Mouse (Mus musculus) liver, embryonic 14.5 days (tissue): ENCODE measurements at regions not wholly inside any gene's neighbourhood (a gene's known extent, or its start where the extent isn't known, plus 50 kb on each side); places are given as distances from the start of the nearest gene placed in this dataset.

ENCODE experiments used
- ATAC-seq: fragments of 200-750 bp; cut with Nextera tagmentation; 2 replicates; pipeline ENCODE4 v1.8.0; 2017; ENCODE audit warnings: moderate number of reproducible peaks, mild to moderate bottlenecking, moderate library complexity; ENCODE audit not compliant: insufficient read depth
- DNase-seq, 3 experiments: peaks; one replicate each; pipeline ENCODE4 v3.0.0-alpha.2; 2012 to 2013; ENCODE audit warnings: low read depth in 3 of 3, low spot score in 3 of 3
- H3K27ac ChIP-seq: fragments of 300-500 bp; sonication (generic); 2 replicates; pipeline ENCODE4 v1.5.1; 2014; ENCODE audit warnings: moderate library complexity, mild to moderate bottlenecking, control low read depth, inconsistent platforms
- H3K27me3 ChIP-seq: fragments of 300-500 bp; sonication (generic); 2 replicates; pipeline ENCODE4 v1.6.1; 2014; ENCODE audit warnings: mild to moderate bottlenecking, low read length, moderate library complexity; ENCODE audit not compliant: control insufficient read depth, insufficient read depth
- H3K36me3 ChIP-seq: fragments of 300-500 bp; sonication (generic); replicated peaks from 2 replicates; pipeline ENCODE4 v1.6.1; 2014; ENCODE audit warnings: low read depth; ENCODE audit not compliant: control insufficient read depth, insufficient read depth
- H3K4me1 ChIP-seq, 2 experiments: fragments of 200-500 bp in 1 of 2; fragments of 300-500 bp in 1 of 2; sonication (generic) in 1 of 2; replicated peaks; 2 replicates each; pipeline ENCODE4 v1.6.1; 2012 to 2014; ENCODE audit warnings: antibody characterized with exemption in 1 of 2, inconsistent platforms in 1 of 2, low read length in 1 of 2; ENCODE audit not compliant: control insufficient read depth in 2 of 2, insufficient read depth in 2 of 2
- H3K4me2 ChIP-seq: fragments of 300-500 bp; sonication (generic); 2 replicates; pipeline ENCODE4 v1.6.1; 2014; ENCODE audit warnings: low read depth, mild to moderate bottlenecking, control low read depth, moderate library complexity
- H3K4me3 ChIP-seq, 2 experiments: fragments of 200-500 bp in 1 of 2; fragments of 300-500 bp in 1 of 2; sonication (generic) in 1 of 2; 2 replicates each; pipeline ENCODE4 v1.5.1; 2012 to 2014; ENCODE audit warnings: low read depth in 2 of 2, low read length in 2 of 2, mild to moderate bottlenecking in 2 of 2, control low read depth in 1 of 2, inconsistent platforms in 1 of 2, moderate library complexity in 1 of 2; ENCODE audit not compliant: insufficient read depth in 1 of 2
- H3K9ac ChIP-seq: fragments of 300-500 bp; sonication (generic); replicated peaks from 2 replicates; pipeline ENCODE4 v1.6.1; 2014; ENCODE audit warnings: mild to moderate bottlenecking, control low read depth, moderate library complexity
- H3K9me3 ChIP-seq: fragments of 300-500 bp; sonication (generic); 2 replicates; pipeline ENCODE4 v1.6.1; 2016; ENCODE audit warnings: low read length, mixed read lengths; ENCODE audit not compliant: control insufficient read depth
- CTCF ChIP-seq: IDR thresholded peaks from 2 replicates; pipeline ENCODE4 v1.5.1; 2016; ENCODE audit warnings: antibody characterized with exemption, low read depth, control low read depth
- EP300 ChIP-seq: IDR thresholded peaks from 2 replicates; pipeline ENCODE4 v1.6.1; 2016; ENCODE audit warnings: antibody characterized with exemption, low read depth
- WGBS: fragments of 180-500 bp; shearing (Covaris S2); extraction: QIAGEN DNeasy Blood & Tissue Kit; methylation state at CpG from one replicate; pipeline ENCODE4 v1.1.7; 2014; ENCODE audit not compliant: insufficient replicate concordance; 5-methylcytosine and 5-hydroxymethylcytosine counted together

GRCm38 (mm10) chr6:143307327-143307726 lies 140.3 kb downstream of the Etnk1 start:
- no peak overlapping the region for H3K9ac ChIP-seq
- H3K27me3 ChIP-seq: no peaks in the 10 kb centered on the region
- DNase-seq: no peak
- no peaks in the 10 kb centered on the region for H3K36me3 ChIP-seq
- ATAC-seq: peak; percentile 39; the same call in 1 of the 2 replicates
- H3K4me1 ChIP-seq: no peaks in the 10 kb centered on the region
- no peak overlapping the region for H3K4me3 ChIP-seq
- no peak overlapping the region for H3K27ac ChIP-seq
- 50% methylated on average over 6 of the region's 6 CpGs for WGBS
- no peaks in the 10 kb centered on the region for H3K9me3 ChIP-seq
- no peak overlapping the region for H3K4me2 ChIP-seq
- TF ChIP-seq CTCF: no peak
- no peak for TF ChIP-seq EP300

GRCm38 (mm10) chr6:143315859-143316258 lies 148.8 kb downstream of the Etnk1 start:
- no peak overlapping the region for H3K9ac ChIP-seq
- 51% methylated on average over 9 of the region's 9 CpGs for WGBS
- H3K27me3 ChIP-seq: no peaks in the 10 kb centered on the region
- TF ChIP-seq EP300 (no peak), CTCF (no peak)
- ATAC-seq (no peak), DNase-seq (no peak)
- H3K27ac ChIP-seq: no peak overlapping the region
- H3K4me2 ChIP-seq: no peak overlapping the region
- no peaks in the 10 kb centered on the region for H3K4me1 ChIP-seq
- no peaks in the 10 kb centered on the region for H3K9me3 ChIP-seq
- H3K36me3 ChIP-seq: no peaks in the 10 kb centered on the region
- no peak overlapping the region for H3K4me3 ChIP-seq

GRCm38 (mm10) chr6:143320426-143320825 lies 153.4 kb downstream of the Etnk1 start:
- ATAC-seq (no peak), DNase-seq (no peak)
- Histone ChIP-seq H3K4me3 (no peak overlapping the region), H3K9me3 (no peaks in the 10 kb centered on the region), H3K27me3 (no peaks in the 10 kb centered on the region), H3K4me1 (no peaks in the 10 kb centered on the region), H3K9ac (no peak overlapping the region), H3K4me2 (no peak overlapping the region), H3K36me3 (no peaks in the 10 kb centered on the region), H3K27ac (no peak overlapping the region)
- 46% methylated on average over 7 of the region's 7 CpGs for whole genome bisulfite sequencing
- TF ChIP-seq EP300: no peak
- no peak for TF ChIP-seq CTCF

GRCm38 (mm10) chr6:143324636-143325035 lies 157.6 kb downstream of the Etnk1 start:
- no peak overlapping the region for H3K4me2 ChIP-seq
- H3K4me3 ChIP-seq: no peak overlapping the region
- H3K9ac ChIP-seq: no peak overlapping the region
- H3K27me3 ChIP-seq: no peaks in the 10 kb centered on the region
- no peaks in the 10 kb centered on the region for H3K9me3 ChIP-seq
- H3K4me1 ChIP-seq: no peaks in the 10 kb centered on the region
- WGBS: 37% methylated on average over 8 of the region's 8 CpGs
- ATAC-seq (no peak), DNase-seq (no peak)
- H3K27ac ChIP-seq: no peak overlapping the region
- TF ChIP-seq CTCF: no peak
- TF ChIP-seq EP300: no peak
- H3K36me3 ChIP-seq: no peaks in the 10 kb centered on the region

- Histone ChIP-seq H3K27ac (no peak overlapping the region), H3K36me3 (no peaks in the 10 kb centered on the region), H3K27me3 (no peaks in the 10 kb centered on the region), H3K4me1 (no peaks in the 10 kb centered on the region), H3K9me3 (no peaks in the 10 kb centered on the region), H3K4me3 (no peak overlapping the region; a peak in 1 of 4 replicates), H3K9ac (no peak overlapping the region), H3K4me2 (0 out of 2 replicates have a peak overlapping the region, but pooled peaks have one; percentile 3)
- DNase-seq (no peak), ATAC-seq (no peak)
- TF ChIP-seq EP300 (no peak), CTCF (no peak)
- 65% methylated on average over 22 of the region's 22 CpGs for WGBS
Measured at GRCm38 (mm10) chr6:143326956-143327722, 160.1 kb downstream of the Etnk1 start.
